Mouse (Mus musculus): Measurements from ENCODE around the gene Tmtc4. TPM values are rescaled to one million over a fixed set of nuclear protein-coding genes. Genes with fewer than 3 reads are reported as not detected.

Gene Tmtc4
- polyA plus RNA-seq, 1 experiment = 8.4 TPM

GRCm38 (mm10) chr14:122902136-122902535 lies 81.7 kb downstream of the Tmtc4 start:
- Histone ChIP-seq H3K36me3 (ENCODE audit: control insufficient read depth, insufficient read depth, low read length) (no peaks in the 10 kb centered on the region), H3K4me1 (replicated peaks; ENCODE audit: control insufficient read depth, insufficient read depth, low read length) (peaks cover 9% of the 10 kb centered on the region), H3K4me3 (ENCODE audit: control insufficient read depth, insufficient read depth, low read length) (no peak overlapping the region), H3K27ac (ENCODE audit: control insufficient read depth, insufficient read depth, low read length) (no peak overlapping the region), H3K27me3 (ENCODE audit: control insufficient read depth, insufficient read depth, low read length) (no peaks in the 10 kb centered on the region)
- peak; percentile 37 for DNase-seq
- TF ChIP-seq CTCF (IDR thresholded peaks at IDR 0.05; ENCODE audit: borderline replicate concordance, control insufficient read depth, extremely low read depth, insufficient read depth, low read length, poor library complexity) (no peak), POLR2A (IDR thresholded peaks at IDR 0.05; ENCODE audit: control insufficient read depth, extremely low read depth, insufficient read depth, low read length, poor library complexity) (no peak)
- 5% methylated on average over 2 of the region's 2 CpGs for WGBS

GRCm38 (mm10) chr14:122901715-122902114 lies 82.1 kb downstream of the Tmtc4 start:
- TF ChIP-seq CTCF (IDR thresholded peaks at IDR 0.05; ENCODE audit: borderline replicate concordance, control insufficient read depth, extremely low read depth, insufficient read depth, low read length, poor library complexity) (no peak), POLR2A (IDR thresholded peaks at IDR 0.05; ENCODE audit: control insufficient read depth, extremely low read depth, insufficient read depth, low read length, poor library complexity) (no peak)
- 54% methylated on average over 2 of the region's 2 CpGs for WGBS
- no peak for DNase-seq
- peaks cover 9% of the 10 kb centered on the region for H3K4me1 ChIP-seq (replicated peaks; ENCODE audit: control insufficient read depth, insufficient read depth, low read length)
- no peak overlapping the region for H3K27ac ChIP-seq (ENCODE audit: control insufficient read depth, insufficient read depth, low read length)
- no peaks in the 10 kb centered on the region for H3K27me3 ChIP-seq (ENCODE audit: control insufficient read depth, insufficient read depth, low read length)
- H3K36me3 ChIP-seq (ENCODE audit: control insufficient read depth, insufficient read depth, low read length) = no peaks in the 10 kb centered on the region
- H3K4me3 ChIP-seq (ENCODE audit: control insufficient read depth, insufficient read depth, low read length) = no peak overlapping the region

- 97% methylated on average over 3 of the region's 3 CpGs for WGBS
- H3K27ac ChIP-seq (ENCODE audit: control insufficient read depth, insufficient read depth, low read length) = no peak overlapping the region
- no peak for TF ChIP-seq POLR2A (IDR thresholded peaks at IDR 0.05; ENCODE audit: control insufficient read depth, extremely low read depth, insufficient read depth, low read length, poor library complexity)
- DNase-seq = no peak
- H3K4me1 ChIP-seq (replicated peaks; ENCODE audit: control insufficient read depth, insufficient read depth, low read length) = peaks cover 9% of the 10 kb centered on the region
- no peaks in the 10 kb centered on the region for H3K36me3 ChIP-seq (ENCODE audit: control insufficient read depth, insufficient read depth, low read length)
- H3K4me3 ChIP-seq (ENCODE audit: control insufficient read depth, insufficient read depth, low read length) = no peak overlapping the region
- H3K27me3 ChIP-seq (ENCODE audit: control insufficient read depth, insufficient read depth, low read length) = no peaks in the 10 kb centered on the region
Measured at GRCm38 (mm10) chr14:122901177-122901576, 82.7 kb downstream of the Tmtc4 start.

GRCm38 (mm10) chr14:122900679-122901078 lies 83.2 kb downstream of the Tmtc4 start:
- no peaks in the 10 kb centered on the region for H3K27me3 ChIP-seq (ENCODE audit: control insufficient read depth, insufficient read depth, low read length)
- DNase-seq = no peak
- no peak for TF ChIP-seq POLR2A (IDR thresholded peaks at IDR 0.05; ENCODE audit: control insufficient read depth, extremely low read depth, insufficient read depth, low read length, poor library complexity)
- TF ChIP-seq CTCF (IDR thresholded peaks at IDR 0.05; ENCODE audit: borderline replicate concordance, control insufficient read depth, extremely low read depth, insufficient read depth, low read length, poor library complexity) = no peak
- H3K4me1 ChIP-seq (replicated peaks; ENCODE audit: control insufficient read depth, insufficient read depth, low read length) = peaks cover 9% of the 10 kb centered on the region
- no peaks in the 10 kb centered on the region for H3K36me3 ChIP-seq (ENCODE audit: control insufficient read depth, insufficient read depth, low read length)
- H3K4me3 ChIP-seq (ENCODE audit: control insufficient read depth, insufficient read depth, low read length) = no peak overlapping the region
- H3K27ac ChIP-seq (ENCODE audit: control insufficient read depth, insufficient read depth, low read length) = no peak overlapping the region

- H3K4me3 ChIP-seq (ENCODE audit: control insufficient read depth, insufficient read depth, low read length) = no peak overlapping the region
- no peaks in the 10 kb centered on the region for H3K27me3 ChIP-seq (ENCODE audit: control insufficient read depth, insufficient read depth, low read length)
- H3K4me1 ChIP-seq (replicated peaks; ENCODE audit: control insufficient read depth, insufficient read depth, low read length) = peaks cover 9% of the 10 kb centered on the region
- no peak overlapping the region for H3K27ac ChIP-seq (ENCODE audit: control insufficient read depth, insufficient read depth, low read length)
- TF ChIP-seq CTCF (IDR thresholded peaks at IDR 0.05; ENCODE audit: borderline replicate concordance, control insufficient read depth, extremely low read depth, insufficient read depth, low read length, poor library complexity) = no peak
- no peak for TF ChIP-seq POLR2A (IDR thresholded peaks at IDR 0.05; ENCODE audit: control insufficient read depth, extremely low read depth, insufficient read depth, low read length, poor library complexity)
- no peaks in the 10 kb centered on the region for H3K36me3 ChIP-seq (ENCODE audit: control insufficient read depth, insufficient read depth, low read length)
- no peak for DNase-seq
Measured at GRCm38 (mm10) chr14:122898550-122898949, 85.3 kb downstream of the Tmtc4 start.

GRCm38 (mm10) chr14:122896106-122896505 lies 87.7 kb downstream of the Tmtc4 start:
- no peak for DNase-seq
- WGBS = 93% methylated on average over 1 of the region's 1 CpGs
- no peak for TF ChIP-seq CTCF (IDR thresholded peaks at IDR 0.05; ENCODE audit: borderline replicate concordance, control insufficient read depth, extremely low read depth, insufficient read depth, low read length, poor library complexity)
- TF ChIP-seq POLR2A (IDR thresholded peaks at IDR 0.05; ENCODE audit: control insufficient read depth, extremely low read depth, insufficient read depth, low read length, poor library complexity) = no peak
- no peaks in the 10 kb centered on the region for H3K4me1 ChIP-seq (replicated peaks; ENCODE audit: control insufficient read depth, insufficient read depth, low read length)
- H3K27ac ChIP-seq (ENCODE audit: control insufficient read depth, insufficient read depth, low read length) = no peak overlapping the region
- H3K36me3 ChIP-seq (ENCODE audit: control insufficient read depth, insufficient read depth, low read length) = no peaks in the 10 kb centered on the region
- H3K27me3 ChIP-seq (ENCODE audit: control insufficient read depth, insufficient read depth, low read length) = no peaks in the 10 kb centered on the region
- no peak overlapping the region for H3K4me3 ChIP-seq (ENCODE audit: control insufficient read depth, insufficient read depth, low read length)

GRCm38 (mm10) chr14:122891470-122891968 lies 92.3 kb downstream of the Tmtc4 start:
- Histone ChIP-seq H3K4me1 (replicated peaks; ENCODE audit: control insufficient read depth, insufficient read depth, low read length) (no peaks in the 10 kb centered on the region), H3K27me3 (ENCODE audit: control insufficient read depth, insufficient read depth, low read length) (no peaks in the 10 kb centered on the region), H3K4me3 (ENCODE audit: control insufficient read depth, insufficient read depth, low read length) (no peak overlapping the region), H3K36me3 (ENCODE audit: control insufficient read depth, insufficient read depth, low read length) (no peaks in the 10 kb centered on the region), H3K27ac (ENCODE audit: control insufficient read depth, insufficient read depth, low read length) (no peak overlapping the region)
- TF ChIP-seq POLR2A (IDR thresholded peaks at IDR 0.05; ENCODE audit: control insufficient read depth, extremely low read depth, insufficient read depth, low read length, poor library complexity) (no peak), CTCF (IDR thresholded peaks at IDR 0.05; ENCODE audit: borderline replicate concordance, control insufficient read depth, extremely low read depth, insufficient read depth, low read length, poor library complexity) (no peak)
- WGBS = 95% methylated on average over 12 of the region's 12 CpGs
- no peak for DNase-seq

Measured in thymus, adult 2 months (tissue).